Mouse (Mus musculus): Measurements from ENCODE around the gene Plekhj1. TPM values are rescaled to one million over a fixed set of nuclear protein-coding genes. Genes with fewer than 3 reads are reported as not detected.

The Plekhj1 gene
- total RNA-seq, 2 experiments from 2014 or later, result 35.5 to 84.3 TPM

GRCm38 (mm10) chr10:80784871-80785270, 13.6 kb downstream of the Plekhj1 start:
- ATAC-seq (ENCODE audit: poor library complexity, severe bottlenecking), result no peak

GRCm38 (mm10) chr10:80784302-80784701, 14.1 kb downstream of the Plekhj1 start:
- ATAC-seq (ENCODE audit: poor library complexity, severe bottlenecking), result no peak

DNA sequence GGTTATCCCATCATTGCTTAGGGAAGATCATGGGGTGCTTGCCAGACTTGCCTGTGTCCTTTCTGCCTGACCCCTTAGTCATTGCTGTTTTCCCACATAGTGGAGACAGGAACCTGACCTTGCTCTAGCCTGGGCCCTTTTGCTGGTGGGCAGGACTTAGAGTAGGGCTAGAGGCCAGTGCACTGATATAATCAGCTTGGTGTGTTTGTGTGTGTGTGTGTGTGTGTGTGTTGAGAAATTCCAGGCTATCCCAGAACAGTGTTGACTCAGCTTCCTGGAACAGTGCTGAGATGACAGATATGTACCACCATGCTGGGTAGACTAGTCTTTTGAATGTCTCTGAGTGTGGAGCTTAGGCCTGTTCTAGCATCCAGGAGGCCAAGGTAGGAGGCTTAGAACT, 18.9 kb downstream of the Plekhj1 start:
- ATAC-seq (ENCODE audit: poor library complexity, severe bottlenecking), result no peak

GRCm38 (mm10) chr10:80777123-80777522, 21.3 kb downstream of the Plekhj1 start:
- ATAC-seq (ENCODE audit: poor library complexity, severe bottlenecking), result no peak

DNA sequence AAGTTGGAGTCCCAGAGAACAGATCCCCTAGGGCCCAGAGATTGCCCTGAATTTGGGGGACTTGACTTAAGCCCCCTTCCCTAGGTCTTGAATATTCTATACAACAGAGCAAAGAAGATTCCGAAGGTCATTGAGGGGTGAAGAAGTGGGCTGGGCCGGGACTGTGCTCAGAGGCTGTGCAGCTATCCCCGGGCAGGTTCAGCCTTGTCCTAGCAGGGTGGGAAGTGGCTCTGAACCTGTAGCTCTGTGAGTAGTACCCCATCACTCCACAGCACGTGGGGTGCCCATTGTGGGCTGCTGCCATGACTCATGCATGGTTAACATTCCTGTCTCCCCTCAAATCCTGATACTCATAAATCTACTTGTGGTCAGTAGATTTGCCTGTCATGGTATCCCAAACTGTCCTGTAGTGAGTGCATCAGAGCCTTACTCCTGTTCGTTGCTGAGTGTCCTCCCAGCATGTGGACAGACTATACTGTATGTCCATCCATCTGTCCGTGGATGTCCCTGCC, 22.0 kb downstream of the Plekhj1 start:
- no peak for ATAC-seq (ENCODE audit: poor library complexity, severe bottlenecking)

DNA sequence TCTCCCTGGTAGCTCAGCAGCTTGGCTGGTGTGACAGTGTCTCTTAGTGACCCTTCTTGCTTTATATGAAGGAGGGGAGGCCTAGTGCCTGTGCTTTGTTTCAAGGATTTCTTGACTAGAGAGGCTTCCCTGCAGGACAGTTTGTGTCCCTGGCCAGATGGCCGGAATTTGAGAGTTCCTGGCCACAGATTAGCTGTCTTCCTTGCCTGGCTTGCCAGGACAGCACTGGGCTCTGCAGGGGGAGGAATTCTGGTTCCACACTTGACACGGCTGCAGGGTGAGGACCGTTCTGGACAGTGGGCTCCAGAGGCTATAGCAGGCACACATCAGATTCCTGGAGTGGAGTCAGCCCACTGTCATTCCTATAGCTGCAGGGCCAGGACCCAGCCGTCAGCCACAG, 22.7 kb downstream of the Plekhj1 start:
- ATAC-seq (ENCODE audit: poor library complexity, severe bottlenecking), result no peak

DNA sequence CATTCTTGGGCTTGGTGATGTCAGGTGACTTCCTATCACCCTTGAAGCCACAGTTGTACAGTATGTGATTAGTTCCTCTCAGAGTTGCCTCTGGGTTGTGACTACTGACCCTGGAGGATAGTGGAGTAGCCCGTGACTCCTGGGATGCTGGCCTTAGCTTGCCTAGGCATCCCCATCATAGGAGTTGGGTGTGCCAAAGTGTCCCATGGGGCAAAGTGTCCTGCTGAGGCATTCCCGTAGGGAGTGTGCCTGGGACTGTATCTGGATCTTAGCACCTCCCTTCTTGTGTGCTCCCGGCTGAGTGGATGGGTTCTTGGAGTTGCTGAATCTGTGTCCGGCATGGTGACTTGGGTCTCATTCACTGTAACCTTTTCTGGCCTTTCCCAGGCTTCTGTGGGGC, 23.4 kb downstream of the Plekhj1 start:
- no peak for ATAC-seq (ENCODE audit: poor library complexity, severe bottlenecking)

DNA sequence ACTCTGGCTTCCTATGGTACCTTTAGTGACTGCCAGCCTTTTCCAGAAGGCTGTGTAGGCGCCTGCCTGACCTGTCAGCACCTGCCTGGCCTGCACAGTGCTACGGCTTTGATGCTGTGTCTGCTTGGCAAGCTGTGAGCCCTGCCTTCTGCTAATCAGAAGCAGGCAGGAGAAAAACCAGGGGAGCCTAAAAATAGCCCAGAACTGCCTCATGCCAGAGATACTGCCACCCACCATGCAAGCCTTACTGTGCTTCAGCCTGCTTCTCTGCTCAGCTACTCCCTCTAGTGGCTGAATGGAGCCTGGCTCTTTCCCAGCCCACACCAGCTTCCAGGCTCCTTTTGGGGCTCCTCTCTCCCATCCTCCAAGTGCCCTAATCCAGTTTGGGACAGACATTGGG, 23.9 kb downstream of the Plekhj1 start:
- ATAC-seq (ENCODE audit: poor library complexity, severe bottlenecking), result peak; percentile 88

GRCm38 (mm10) chr10:80773816-80774215, 24.6 kb downstream of the Plekhj1 start:
- no peak for ATAC-seq (ENCODE audit: poor library complexity, severe bottlenecking)

DNA sequence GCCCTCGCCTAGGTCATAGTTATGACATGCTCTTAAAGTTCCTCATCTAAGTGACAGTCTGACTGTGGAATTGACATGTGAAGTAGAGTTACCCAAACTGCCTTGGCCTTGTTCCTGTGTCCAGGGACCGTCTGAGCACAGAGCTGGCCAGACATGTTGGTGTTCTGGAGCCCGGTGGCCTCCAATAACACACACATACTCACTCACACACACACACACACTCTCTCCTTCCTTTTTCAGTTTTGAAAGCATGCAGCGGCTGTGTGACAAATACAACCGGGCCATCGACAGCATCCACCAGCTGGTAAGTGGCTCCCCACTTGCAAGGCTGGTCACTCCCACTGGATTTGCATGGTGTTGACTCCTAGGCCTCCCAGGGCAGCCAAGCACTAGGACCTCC, 30.1 kb downstream of the Plekhj1 start:
- ATAC-seq (ENCODE audit: poor library complexity, severe bottlenecking), result no peak

DNA sequence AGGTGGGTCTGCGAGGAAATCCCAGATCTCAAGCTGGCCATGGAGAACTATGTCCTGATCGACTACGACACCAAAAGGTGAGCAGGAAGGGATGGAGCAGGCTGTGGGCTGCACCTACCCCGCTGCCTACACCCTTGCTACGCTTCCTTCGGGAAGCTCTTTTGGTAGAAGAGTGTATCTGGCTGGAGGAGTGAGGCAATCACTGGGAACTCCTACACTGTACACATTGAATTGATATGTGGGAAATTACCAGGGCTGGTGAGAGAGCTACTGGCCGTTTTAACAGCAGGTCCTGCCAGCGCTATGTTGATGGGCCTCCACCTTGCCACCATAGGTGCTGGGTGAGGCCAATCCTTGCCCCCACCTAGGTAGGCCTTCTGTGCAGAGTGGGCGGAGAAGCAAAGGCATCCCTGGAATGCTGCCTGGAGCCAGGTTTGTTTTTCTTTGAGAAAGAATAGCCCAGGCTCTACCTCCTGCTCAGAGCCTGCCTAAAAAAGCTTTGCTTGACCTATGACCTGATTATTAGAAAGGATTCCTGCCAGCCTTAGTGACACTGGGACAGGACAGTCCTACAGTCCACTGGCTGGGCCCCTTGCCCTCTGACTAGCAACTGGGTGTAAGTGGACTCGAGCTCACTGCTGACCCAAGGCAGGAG, 32.1 kb downstream of the Plekhj1 start:
- ATAC-seq (ENCODE audit: poor library complexity, severe bottlenecking), result no peak

GRCm38 (mm10) chr10:80765746-80766145, 32.7 kb downstream of the Plekhj1 start:
- no peak for ATAC-seq (ENCODE audit: poor library complexity, severe bottlenecking)

GRCm38 (mm10) chr10:80763502-80763901, 34.9 kb downstream of the Plekhj1 start:
- peak; percentile 82 for ATAC-seq (ENCODE audit: poor library complexity, severe bottlenecking)

GRCm38 (mm10) chr10:80761821-80762220, 36.6 kb downstream of the Plekhj1 start:
- ATAC-seq (ENCODE audit: poor library complexity, severe bottlenecking), result no peak

DNA sequence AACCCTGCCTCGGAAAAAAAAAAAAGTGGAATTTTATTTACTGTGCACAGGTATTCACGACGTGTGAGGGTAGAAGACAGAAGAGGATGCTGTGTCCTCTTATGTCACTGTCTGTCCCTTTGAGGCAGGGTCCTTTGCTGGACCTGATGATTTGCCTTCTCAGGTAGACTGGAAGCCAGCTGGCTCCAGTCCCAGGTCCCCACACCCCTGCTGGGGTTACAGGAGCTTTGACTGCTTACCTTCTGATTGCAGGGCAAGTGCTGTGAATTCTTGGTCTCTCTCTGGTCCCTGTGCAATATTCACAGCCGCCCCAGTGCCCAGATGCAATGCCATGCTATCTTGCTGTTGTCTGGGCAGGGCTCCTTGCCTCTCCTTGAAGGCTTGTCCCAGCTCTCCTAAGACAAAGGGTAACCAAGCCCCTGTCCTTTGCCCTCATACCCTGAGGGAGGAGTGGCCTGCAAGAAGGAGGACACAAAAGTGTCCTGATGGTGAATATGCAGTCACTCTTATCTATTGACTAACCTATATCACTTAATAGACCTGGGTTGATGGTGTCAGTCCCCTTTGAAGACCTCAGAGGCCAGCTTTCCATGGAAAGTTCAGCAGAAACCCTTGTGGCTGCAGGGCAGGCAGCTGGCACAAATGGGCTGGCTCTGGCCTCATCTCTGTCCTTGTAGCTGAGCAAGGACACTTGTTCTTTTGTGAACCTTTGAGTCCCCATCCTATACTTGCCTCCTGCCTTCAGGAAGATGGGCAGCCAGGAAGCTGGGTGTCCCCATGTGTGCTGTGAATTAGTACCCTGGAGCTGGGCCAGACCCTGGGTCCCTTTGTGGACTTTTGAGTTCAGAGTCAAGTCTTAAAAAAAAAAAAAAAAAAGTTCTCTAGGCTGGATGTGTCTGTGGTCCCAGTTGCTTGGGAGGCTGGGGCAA, 37.6 kb downstream of the Plekhj1 start:
- no peak for ATAC-seq (ENCODE audit: poor library complexity, severe bottlenecking)

- ATAC-seq (ENCODE audit: poor library complexity, severe bottlenecking), result no peak
Measured at GRCm38 (mm10) chr10:80758651-80759050, 39.8 kb downstream of the Plekhj1 start.

GRCm38 (mm10) chr10:80757717-80758116, 40.7 kb downstream of the Plekhj1 start:
- ATAC-seq (ENCODE audit: poor library complexity, severe bottlenecking), result peak; percentile 39

DNA sequence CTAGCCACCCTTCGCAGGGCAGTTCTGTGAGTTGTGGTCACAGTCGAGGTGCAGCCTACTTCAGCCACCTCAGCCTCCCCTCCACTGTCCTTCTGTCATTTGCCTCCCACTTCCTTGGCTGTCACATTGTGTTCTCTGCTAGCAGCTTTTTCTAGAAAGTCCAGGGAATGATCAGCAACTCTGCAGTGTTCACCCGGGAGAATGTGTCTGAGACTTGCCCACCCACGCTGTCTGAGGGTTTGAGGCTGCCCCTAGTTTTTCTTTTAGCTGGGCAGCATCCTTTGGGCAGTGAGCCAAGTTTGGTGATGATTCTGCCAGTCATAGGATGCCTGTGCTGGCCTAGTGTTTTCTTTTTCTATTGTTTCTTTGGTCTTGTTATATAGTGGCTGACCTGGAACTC, 41.5 kb downstream of the Plekhj1 start:
- no peak for ATAC-seq (ENCODE audit: poor library complexity, severe bottlenecking)

DNA sequence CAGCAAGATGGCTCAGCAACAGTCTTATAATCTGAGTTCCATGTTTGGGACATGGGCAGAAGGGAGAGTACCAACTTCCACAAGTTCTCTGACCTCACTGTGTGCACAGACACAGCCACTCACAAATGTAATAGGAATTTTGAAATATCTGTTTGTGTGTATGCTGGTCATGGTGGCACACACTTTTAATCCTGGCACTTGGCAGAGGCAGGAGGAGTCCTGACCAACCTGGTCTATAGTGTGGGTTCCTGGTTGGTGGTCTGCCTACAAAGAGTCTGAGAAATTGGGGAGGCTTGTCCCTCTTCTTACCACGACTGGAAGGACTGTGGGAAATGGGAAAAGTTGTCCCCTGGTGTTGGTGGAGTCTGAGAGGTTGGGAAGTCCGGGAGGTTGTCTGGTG, 41.9 kb downstream of the Plekhj1 start:
- no peak for ATAC-seq (ENCODE audit: poor library complexity, severe bottlenecking)

DNA sequence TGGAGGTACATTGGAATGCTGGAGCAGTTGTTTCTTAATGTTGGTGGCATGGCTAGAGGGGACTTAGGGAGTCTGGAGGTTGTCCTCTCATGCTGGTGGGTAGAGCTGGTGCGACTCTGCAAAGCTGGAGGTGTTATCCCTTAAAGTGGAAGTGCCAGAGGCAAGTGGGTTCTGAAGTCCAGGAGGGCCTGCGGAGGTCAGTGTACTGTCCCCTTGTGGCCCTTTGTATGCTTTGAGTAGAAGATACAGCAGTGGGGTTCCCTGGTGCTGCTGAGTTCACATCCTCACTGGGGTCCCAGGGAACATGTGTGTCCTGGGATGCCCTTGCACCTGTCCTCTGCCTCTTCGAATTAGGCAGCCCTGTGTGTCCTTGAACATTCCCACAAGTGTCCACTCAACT, 42.3 kb downstream of the Plekhj1 start:
- ATAC-seq (ENCODE audit: poor library complexity, severe bottlenecking), result no peak

DNA sequence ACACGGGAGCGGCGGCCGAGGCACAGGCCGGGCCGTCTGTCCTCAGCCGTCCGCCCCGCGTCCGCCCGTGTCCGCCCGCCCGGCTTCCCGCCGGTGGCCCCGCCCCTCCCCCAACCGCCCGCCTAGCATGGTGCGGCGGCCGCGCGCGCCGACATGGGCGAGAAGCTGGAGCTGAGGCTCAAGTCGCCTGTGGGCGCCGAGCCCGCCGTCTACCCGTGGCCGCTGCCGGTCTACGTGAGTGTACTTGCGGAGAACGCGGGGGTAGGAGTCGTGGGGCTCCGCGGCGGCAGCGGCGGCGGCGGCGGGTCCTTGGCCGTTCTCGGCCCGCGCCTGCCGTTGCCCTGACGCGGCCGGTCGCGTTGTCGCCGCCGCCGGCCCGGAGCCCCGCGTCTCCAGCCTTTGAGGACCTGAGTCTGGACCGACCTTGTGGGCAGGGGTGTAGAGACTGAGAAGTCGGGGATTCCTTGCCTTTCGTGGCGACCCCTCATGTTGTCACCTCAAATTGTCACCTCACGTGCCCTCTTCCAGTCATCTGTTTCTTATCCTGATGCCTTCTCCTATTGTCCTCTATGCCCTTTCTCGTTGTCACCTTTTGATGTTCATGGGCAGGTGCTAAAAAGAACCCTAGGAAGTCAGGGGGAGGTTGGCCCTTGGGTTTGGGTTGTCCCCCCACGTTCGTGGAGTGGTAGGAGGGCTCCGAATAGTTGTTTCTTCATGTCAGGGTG, 43.0 kb downstream of the Plekhj1 start:
- ATAC-seq (ENCODE audit: poor library complexity, severe bottlenecking), result no peak
